Mouse (Mus musculus): ENCODE data around the gene En2.

Gene En2

GRCm38 (mm10) chr5:28178322-28178721, 12.8 kb downstream of the En2 start:
- DNase-seq (ENCODE audit: low spot score in 2 of 2): no peak

GRCm38 (mm10) chr5:28179237-28179790, 13.8 kb downstream of the En2 start:
- no peak for DNase-seq (ENCODE audit: low spot score in 2 of 2)

- DNase-seq (ENCODE audit: low spot score in 2 of 2): no peak
Measured at GRCm38 (mm10) chr5:28191201-28192098, 26.0 kb downstream of the En2 start.

- DNase-seq (ENCODE audit: low spot score in 2 of 2): no peak
Measured at GRCm38 (mm10) chr5:28192099-28192454, 26.6 kb downstream of the En2 start.

GRCm38 (mm10) chr5:28195473-28195872, 30.0 kb downstream of the En2 start:
- DNase-seq (ENCODE audit: low spot score in 2 of 2): no peak

- DNase-seq (ENCODE audit: low spot score in 2 of 2): no peak
Measured at GRCm38 (mm10) chr5:28199089-28199873, 33.8 kb downstream of the En2 start.

- no peak for DNase-seq (ENCODE audit: low spot score in 2 of 2)
Measured at GRCm38 (mm10) chr5:28203086-28203485, 37.6 kb downstream of the En2 start.

- no peak for DNase-seq (ENCODE audit: low spot score in 2 of 2)
Measured at GRCm38 (mm10) chr5:28204678-28205077, 39.2 kb downstream of the En2 start.

- DNase-seq (ENCODE audit: low spot score in 2 of 2): no peak
Measured at GRCm38 (mm10) chr5:28206448-28206847, 41.0 kb downstream of the En2 start.

- no peak for DNase-seq (ENCODE audit: low spot score in 2 of 2)
Measured at GRCm38 (mm10) chr5:28207043-28207442, 41.5 kb downstream of the En2 start.

GRCm38 (mm10) chr5:28208726-28209520, 43.4 kb downstream of the En2 start:
- DNase-seq (ENCODE audit: low spot score in 2 of 2): no peak

GRCm38 (mm10) chr5:28209549-28210431, 44.3 kb downstream of the En2 start:
- DNase-seq (ENCODE audit: low spot score in 2 of 2): peak in 1 of 2 experiments; percentile 11

- DNase-seq (ENCODE audit: low spot score in 2 of 2): no peak
Measured at GRCm38 (mm10) chr5:28210591-28211550, 45.4 kb downstream of the En2 start.

GRCm38 (mm10) chr5:28211651-28212310, 46.3 kb downstream of the En2 start:
- DNase-seq (ENCODE audit: low spot score in 2 of 2): no peak

GRCm38 (mm10) chr5:28213441-28213840, 47.9 kb downstream of the En2 start:
- no peak for DNase-seq (ENCODE audit: low spot score in 2 of 2)

GRCm38 (mm10) chr5:28219596-28219995, 54.1 kb downstream of the En2 start:
- DNase-seq (ENCODE audit: low spot score in 2 of 2): no peak
